Mouse (Mus musculus): ENCODE measurements at regions not wholly inside any gene's neighbourhood (a gene's known extent, or its start where the extent isn't known, plus 50 kb on each side); places are given as distances from the start of the nearest gene placed in this dataset.
A peak's percentile ranks its signal among the peaks of the same experiment; 100 is the strongest.

- peak; percentile 0 for DNase-seq
Observed at GRCm38 (mm10) chr10:44939403-44939802, 127.6 kb upstream of the Prep start.

GRCm38 (mm10) chr10:44936976-44937500 lies 130.0 kb upstream of the Prep start:
- no peak for DNase-seq

- no peak for DNase-seq
Observed at GRCm38 (mm10) chr10:44930796-44931195, 136.2 kb upstream of the Prep start.

GRCm38 (mm10) chr10:44913751-44914388 lies 153.1 kb upstream of the Prep start:
- no peak for DNase-seq

GRCm38 (mm10) chr10:44904520-44904919 lies 162.5 kb upstream of the Prep start:
- no peak for DNase-seq

GRCm38 (mm10) chr10:44901203-44901602 lies 165.8 kb upstream of the Prep start:
- no peak for DNase-seq

- no peak for DNase-seq
Observed at GRCm38 (mm10) chr10:44892124-44892523, 174.9 kb upstream of the Prep start.

GRCm38 (mm10) chr10:44887081-44887683 lies 179.8 kb upstream of the Prep start:
- DNase-seq = no peak

GRCm38 (mm10) chr10:44881967-44882366 lies 185.0 kb upstream of the Prep start:
- DNase-seq = no peak

GRCm38 (mm10) chr10:44877076-44877663 lies 189.8 kb upstream of the Prep start:
- no peak for DNase-seq

- DNase-seq = no peak
Observed at GRCm38 (mm10) chr10:44873642-44874285, 193.2 kb upstream of the Prep start.

- no peak for DNase-seq
Observed at GRCm38 (mm10) chr10:44864191-44864747, 202.7 kb upstream of the Prep start.

GRCm38 (mm10) chr10:44862360-44862674 lies 204.7 kb upstream of the Prep start:
- no peak for DNase-seq

- no peak for DNase-seq
Observed at GRCm38 (mm10) chr10:44861671-44862359, 205.2 kb upstream of the Prep start.

GRCm38 (mm10) chr10:44857444-44857843 lies 209.6 kb upstream of the Prep start:
- no peak for DNase-seq

- DNase-seq = no peak
Observed at GRCm38 (mm10) chr10:44854109-44854508, 212.9 kb upstream of the Prep start.

- no peak for DNase-seq
Observed at GRCm38 (mm10) chr10:44849016-44849415, 218.0 kb upstream of the Prep start.

GRCm38 (mm10) chr10:44846765-44847164 lies 220.2 kb upstream of the Prep start:
- no peak for DNase-seq

- DNase-seq = no peak
Observed at GRCm38 (mm10) chr10:44846149-44846548, 220.9 kb upstream of the Prep start.

GRCm38 (mm10) chr10:44840449-44840848 lies 226.6 kb upstream of the Prep start:
- DNase-seq = no peak

GRCm38 (mm10) chr10:44832455-44832854 lies 234.5 kb upstream of the Prep start:
- DNase-seq = no peak

GRCm38 (mm10) chr10:44826271-44826670 lies 240.7 kb upstream of the Prep start:
- DNase-seq = no peak

- DNase-seq = no peak
Observed at GRCm38 (mm10) chr10:44821666-44822065, 245.3 kb upstream of the Prep start.
